Mouse (Mus musculus): ENCODE data around the gene Slc35a3. TPM values are rescaled to one million over a fixed set of nuclear protein-coding genes. Genes with fewer than 3 reads are reported as not detected.

Slc35a3 gene
- polyA plus RNA-seq, 1 experiment = 24.1 TPM

DNA sequence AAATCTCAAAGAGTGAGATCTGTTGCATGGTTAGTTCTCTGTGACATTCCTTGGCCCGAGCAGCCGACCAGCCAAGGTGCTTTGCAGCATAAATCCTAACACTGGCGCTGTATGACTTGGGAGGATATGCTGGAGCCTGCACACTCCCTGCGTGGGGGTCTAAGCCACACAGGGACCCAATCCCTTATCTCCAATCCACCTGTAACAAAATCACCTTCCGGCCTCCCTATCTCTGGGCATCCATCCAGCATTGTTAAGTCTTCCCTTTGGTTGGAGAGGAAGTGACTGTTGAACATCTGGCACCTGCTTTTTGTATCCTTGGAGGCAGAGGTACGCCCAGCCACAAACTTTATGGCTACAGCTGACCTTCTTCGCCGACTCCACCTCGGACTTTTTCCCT is 14.2 kb upstream of the Slc35a3 start:
- Histone ChIP-seq H3K4me1 (ENCODE audit: control insufficient read depth, insufficient read depth, low read length) (peaks cover 2% of the 10 kb centered on the region; the same call in 1 of the 2 replicates), H3K27ac (ENCODE audit: insufficient read depth, low read depth, low read length) (no peak overlapping the region), H3K4me3 (ENCODE audit: insufficient read depth, low read length) (no peak overlapping the region)
- TF ChIP-seq POLR2A (IDR thresholded peaks at IDR 0.05; ENCODE audit: borderline replicate concordance, low read depth, low read length) (no peak), CTCF (IDR thresholded peaks at IDR 0.05; ENCODE audit: low read depth, low read length) (no peak)

DNA sequence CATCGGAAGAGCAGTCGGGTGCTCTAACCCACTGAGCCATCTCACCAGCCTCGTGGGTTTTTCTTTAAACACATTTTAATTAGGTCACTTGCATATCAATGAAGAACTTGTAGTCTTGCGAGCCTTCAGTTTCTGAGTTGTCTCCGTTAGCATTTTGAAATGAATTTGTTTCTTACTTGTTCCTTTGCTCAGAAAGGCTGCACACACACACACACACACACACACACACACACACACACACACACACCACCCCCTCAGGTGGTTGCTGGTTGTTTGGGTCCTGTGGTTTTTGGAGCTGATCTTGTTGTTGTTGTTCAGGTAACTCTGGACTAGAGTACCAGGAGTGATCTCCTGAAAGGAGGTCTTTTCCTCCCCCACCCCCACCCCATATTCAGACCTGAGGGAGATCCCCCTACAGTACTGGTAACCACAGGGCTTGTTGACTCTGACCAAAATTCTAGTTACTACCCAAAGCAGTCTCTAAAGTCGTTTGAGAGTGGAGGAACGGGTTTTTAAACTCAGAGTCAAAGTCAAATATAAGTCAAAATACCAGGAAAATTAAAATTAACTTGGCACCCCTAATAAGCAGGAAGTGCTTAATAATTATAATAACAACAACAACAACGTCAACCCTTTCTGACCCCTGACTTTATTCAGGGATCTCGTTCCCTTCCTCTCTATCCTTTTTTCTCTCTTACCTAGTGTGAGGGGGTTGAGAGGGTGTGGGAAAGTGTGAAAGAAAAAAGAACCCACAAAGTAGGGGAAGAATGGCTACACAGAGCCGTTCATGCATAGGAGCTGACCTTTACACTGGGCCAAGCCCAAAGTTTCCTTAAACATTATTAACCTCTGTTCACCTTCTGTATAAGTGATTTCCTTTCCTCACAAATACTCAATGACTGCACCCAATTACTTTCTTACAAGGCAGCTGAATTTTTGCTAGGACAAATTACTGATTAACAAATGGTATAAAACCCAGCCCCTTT is 11.2 kb upstream of the Slc35a3 start:
- no peak overlapping the region for H3K4me3 ChIP-seq (ENCODE audit: insufficient read depth, low read length)
- TF ChIP-seq CTCF (IDR thresholded peaks at IDR 0.05; ENCODE audit: low read depth, low read length) (no peak), POLR2A (IDR thresholded peaks at IDR 0.05; ENCODE audit: borderline replicate concordance, low read depth, low read length) (no peak)

DNA sequence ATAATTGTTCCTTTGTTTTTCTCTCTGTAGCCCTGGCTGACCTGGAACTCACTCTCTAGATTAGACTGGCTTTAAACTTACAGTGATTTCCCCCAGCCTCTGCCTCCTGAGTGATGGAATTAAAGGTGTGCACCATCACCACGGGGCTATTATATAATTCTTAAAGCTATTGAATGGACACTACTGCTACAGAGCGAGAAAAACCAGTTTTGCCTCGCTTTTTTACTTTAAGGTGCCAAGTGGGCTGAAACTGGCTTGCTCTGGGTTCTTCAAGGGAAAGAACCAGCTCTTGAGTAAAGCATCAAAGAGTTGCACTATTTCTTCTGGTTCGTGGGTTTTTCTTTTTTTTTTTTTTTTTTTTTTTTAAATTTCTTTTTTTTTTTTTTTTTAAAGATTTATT is 10.3 kb upstream of the Slc35a3 start:
- Histone ChIP-seq H3K27ac (ENCODE audit: insufficient read depth, low read depth, low read length) (no peak overlapping the region), H3K4me3 (ENCODE audit: insufficient read depth, low read length) (no peak overlapping the region), H3K4me1 (ENCODE audit: control insufficient read depth, insufficient read depth, low read length) (no peaks in the 10 kb centered on the region)
- no peak for TF ChIP-seq CTCF (IDR thresholded peaks at IDR 0.05; ENCODE audit: low read depth, low read length)
- TF ChIP-seq POLR2A (IDR thresholded peaks at IDR 0.05; ENCODE audit: borderline replicate concordance, low read depth, low read length) = no peak

More for the DNA sequence above, 11.2 kb upstream of the Slc35a3 start:
- H3K27ac ChIP-seq (ENCODE audit: insufficient read depth, low read depth, low read length) = no peak overlapping the region
- no peaks in the 10 kb centered on the region for H3K4me1 ChIP-seq (ENCODE audit: control insufficient read depth, insufficient read depth, low read length)

DNA sequence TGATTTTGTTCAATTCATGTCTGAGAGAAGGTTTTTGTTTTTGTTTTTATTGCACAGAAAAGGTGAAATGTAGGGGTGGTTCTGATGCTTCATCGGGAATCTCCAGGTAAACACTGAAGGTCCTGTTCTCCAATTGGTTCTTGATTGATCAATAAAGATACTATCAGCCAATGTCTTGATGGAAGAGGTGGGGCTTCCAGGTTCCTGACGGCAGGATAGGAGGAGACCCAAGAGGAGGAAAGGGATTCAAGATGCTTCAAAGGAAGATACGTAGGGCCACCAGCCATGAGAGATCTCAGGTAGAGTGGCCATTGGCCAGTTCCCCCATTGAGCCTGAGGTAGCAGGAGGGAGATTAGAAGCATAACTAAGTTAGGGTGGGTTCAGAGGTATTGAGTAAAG is 6.3 kb upstream of the Slc35a3 start:
- Histone ChIP-seq H3K27ac (ENCODE audit: insufficient read depth, low read depth, low read length) (no peak overlapping the region), H3K4me1 (ENCODE audit: control insufficient read depth, insufficient read depth, low read length) (no peaks in the 10 kb centered on the region), H3K4me3 (ENCODE audit: insufficient read depth, low read length) (no peak overlapping the region)
- TF ChIP-seq POLR2A (IDR thresholded peaks at IDR 0.05; ENCODE audit: borderline replicate concordance, low read depth, low read length) (no peak), CTCF (IDR thresholded peaks at IDR 0.05; ENCODE audit: low read depth, low read length) (no peak)

DNA sequence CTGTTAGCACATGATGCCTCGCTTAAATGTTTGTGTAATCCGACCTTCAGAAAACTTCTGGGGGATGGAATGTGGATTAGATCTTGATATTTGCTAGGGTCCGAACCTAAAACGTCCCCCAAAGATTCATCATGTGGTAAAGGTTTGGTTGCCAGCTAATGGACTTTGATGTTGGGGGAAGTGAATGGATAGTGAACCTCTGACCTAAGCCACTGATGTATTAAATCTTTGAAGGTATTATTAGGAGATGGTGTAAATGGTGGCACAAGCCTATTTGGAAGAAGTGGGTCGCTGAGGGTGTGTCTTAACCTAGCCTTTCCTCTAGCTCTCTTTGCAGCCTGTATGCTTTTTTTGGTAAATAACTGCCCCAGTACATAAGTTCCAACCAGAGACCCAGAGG is 400 bp upstream of the Slc35a3 start:
- H3K27ac ChIP-seq (ENCODE audit: insufficient read depth, low read depth, low read length) = no peak overlapping the region
- H3K4me3 ChIP-seq (ENCODE audit: insufficient read depth, low read length) = peak overlapping the region; percentile 97; the same call in 1 of the 2 replicates
- peaks cover 14% of the 10 kb centered on the region for H3K4me1 ChIP-seq (ENCODE audit: control insufficient read depth, insufficient read depth, low read length)
- TF ChIP-seq POLR2A (IDR thresholded peaks at IDR 0.05; ENCODE audit: borderline replicate concordance, low read depth, low read length) (no peak), CTCF (IDR thresholded peaks at IDR 0.05; ENCODE audit: low read depth, low read length) (no peak)

DNA sequence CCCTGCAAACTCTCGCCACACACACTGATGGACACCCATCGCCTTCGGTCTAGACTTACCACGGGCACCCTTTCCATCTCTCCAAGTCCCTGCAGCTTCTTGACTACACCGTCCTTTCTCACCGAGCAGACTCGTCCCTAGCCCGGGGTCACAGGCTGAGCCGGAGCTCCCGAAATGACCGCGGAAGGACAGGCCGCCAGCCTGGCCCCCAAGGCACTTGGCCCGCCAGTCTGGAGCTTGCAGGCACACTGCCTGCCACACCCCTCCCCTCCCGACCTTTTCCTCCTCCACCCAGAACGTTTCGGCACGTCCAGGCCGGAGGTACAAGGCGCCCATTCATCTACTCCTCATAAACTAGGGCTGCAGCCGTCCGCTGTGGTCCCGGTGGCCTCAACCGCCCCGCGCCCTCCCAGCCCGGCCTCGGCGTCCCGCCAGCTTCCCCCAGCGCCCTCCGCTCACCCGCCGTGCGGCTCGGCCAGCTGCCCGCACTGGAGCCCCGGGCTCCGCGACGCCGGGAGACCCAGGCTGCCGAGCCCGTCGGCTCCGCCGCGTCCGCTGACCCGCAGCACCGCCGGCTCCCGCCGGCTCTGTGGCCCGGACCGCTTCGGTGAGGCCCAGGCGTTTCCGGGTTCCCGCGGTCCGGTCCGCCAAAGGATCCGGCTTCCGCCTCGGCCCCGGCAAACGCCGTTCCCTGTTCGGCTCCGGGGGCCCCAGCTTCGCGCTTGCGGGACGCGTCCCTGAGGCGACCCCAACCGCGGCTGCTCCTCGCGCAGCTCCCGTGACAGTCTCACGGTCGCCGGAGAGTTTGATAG is 801 bp downstream of the Slc35a3 start:
- Histone ChIP-seq H3K4me3 (ENCODE audit: insufficient read depth, low read length) (peak overlapping the region; percentile 97), H3K4me1 (ENCODE audit: control insufficient read depth, insufficient read depth, low read length) (peaks cover 14% of the 10 kb centered on the region), H3K27ac (ENCODE audit: insufficient read depth, low read depth, low read length) (0 out of 2 replicates have a peak overlapping the region, but pooled peaks have one; percentile 19)
- TF ChIP-seq POLR2A (IDR thresholded peaks at IDR 0.05; ENCODE audit: borderline replicate concordance, low read depth, low read length) (peak; percentile 20; the same call in 1 of the 2 replicates), CTCF (IDR thresholded peaks at IDR 0.05; ENCODE audit: low read depth, low read length) (no peak)

DNA sequence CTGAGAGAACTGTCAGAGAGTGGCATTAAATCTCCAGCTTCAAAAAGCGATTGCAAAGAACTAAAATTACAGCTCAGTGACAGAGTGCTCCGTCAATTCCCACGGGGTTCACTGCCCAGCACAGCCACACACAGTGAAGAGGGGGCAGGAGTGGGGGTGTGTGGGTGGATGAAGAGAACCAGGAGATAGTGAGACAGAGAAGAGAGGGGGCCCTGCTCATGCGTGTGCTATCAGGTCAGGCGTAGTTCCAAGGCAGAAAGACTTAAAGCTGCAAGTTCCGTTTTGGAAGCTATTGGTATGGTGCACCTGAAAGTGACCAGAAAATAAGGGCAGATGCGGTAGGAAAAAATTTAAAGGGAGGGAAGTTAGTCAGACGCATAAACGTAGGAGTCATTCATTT is 1.7 kb downstream of the Slc35a3 start:
- H3K4me1 ChIP-seq (ENCODE audit: control insufficient read depth, insufficient read depth, low read length) = peaks cover 14% of the 10 kb centered on the region
- H3K27ac ChIP-seq (ENCODE audit: insufficient read depth, low read depth, low read length) = no peak overlapping the region
- TF ChIP-seq CTCF (IDR thresholded peaks at IDR 0.05; ENCODE audit: low read depth, low read length) = no peak
- TF ChIP-seq POLR2A (IDR thresholded peaks at IDR 0.05; ENCODE audit: borderline replicate concordance, low read depth, low read length) = no peak
- peak overlapping the region; percentile 97 for H3K4me3 ChIP-seq (ENCODE audit: insufficient read depth, low read length)

DNA sequence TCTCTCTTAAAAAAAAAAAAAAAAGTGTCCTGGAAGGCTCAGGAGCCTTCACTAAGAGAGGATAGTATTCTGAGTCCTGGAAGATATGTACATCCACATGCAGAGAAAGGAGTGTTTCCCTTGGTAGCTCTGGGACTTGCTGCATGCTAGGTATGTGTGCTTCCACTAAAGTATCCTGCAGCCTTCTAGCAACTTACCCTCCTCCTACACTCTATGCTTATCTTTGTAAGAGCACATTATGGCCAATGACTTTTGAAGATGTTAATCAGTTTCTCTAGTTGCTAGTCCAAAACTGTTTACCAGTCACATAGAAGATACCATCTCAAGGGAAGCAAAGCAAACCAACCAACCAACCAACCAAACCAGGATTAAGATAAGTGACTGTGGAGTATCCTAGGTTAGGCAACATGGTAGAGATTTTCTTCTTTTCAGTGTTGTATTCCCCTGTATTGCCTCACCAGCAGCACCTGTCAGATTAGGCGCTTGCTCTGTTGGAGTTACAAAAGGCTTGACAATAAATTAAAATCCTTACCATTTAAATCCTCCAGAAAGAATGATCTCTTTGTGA is 6.9 kb downstream of the Slc35a3 start:
- no peak overlapping the region for H3K4me3 ChIP-seq (ENCODE audit: insufficient read depth, low read length)
- H3K27ac ChIP-seq (ENCODE audit: insufficient read depth, low read depth, low read length) = no peak overlapping the region
- H3K4me1 ChIP-seq (ENCODE audit: control insufficient read depth, insufficient read depth, low read length) = peaks cover 7% of the 10 kb centered on the region
- TF ChIP-seq POLR2A (IDR thresholded peaks at IDR 0.05; ENCODE audit: borderline replicate concordance, low read depth, low read length) (no peak), CTCF (IDR thresholded peaks at IDR 0.05; ENCODE audit: low read depth, low read length) (no peak)

DNA sequence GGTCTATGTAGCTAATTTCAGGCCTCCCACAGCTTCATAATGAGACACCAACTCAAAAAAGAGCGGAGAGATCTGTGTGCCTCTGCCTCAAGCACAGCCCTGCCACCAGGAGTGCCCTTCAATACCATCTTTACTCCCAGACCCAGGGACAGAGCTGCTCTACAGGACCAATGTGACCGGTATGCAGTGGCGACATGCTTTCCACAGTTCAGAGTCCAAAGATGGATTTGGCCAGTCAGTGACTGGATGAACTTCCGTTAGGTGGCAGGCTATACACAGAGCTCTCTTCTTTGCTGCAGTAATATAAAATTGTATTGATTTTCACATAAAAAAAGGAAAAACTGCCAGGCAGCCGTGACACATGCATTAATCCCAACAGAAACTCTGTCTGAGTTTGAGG is 8.8 kb downstream of the Slc35a3 start:
- no peak for TF ChIP-seq CTCF (IDR thresholded peaks at IDR 0.05; ENCODE audit: low read depth, low read length)
- no peak for TF ChIP-seq POLR2A (IDR thresholded peaks at IDR 0.05; ENCODE audit: borderline replicate concordance, low read depth, low read length)
- Histone ChIP-seq H3K4me1 (ENCODE audit: control insufficient read depth, insufficient read depth, low read length) (no peaks in the 10 kb centered on the region; the same call in 1 of the 2 replicates), H3K27ac (ENCODE audit: insufficient read depth, low read depth, low read length) (no peak overlapping the region), H3K4me3 (ENCODE audit: insufficient read depth, low read length) (no peak overlapping the region)

Measured in bone marrow macrophage, adult 2 months (primary cell).